Mouse (Mus musculus): ENCODE data around the gene Cdyl. TPM values are rescaled to one million over a fixed set of nuclear protein-coding genes. Genes with fewer than 3 reads are reported as not detected.

The Cdyl gene
- total and polyA plus RNA-seq, 3 experiments, result 36.3 to 104 (median 47.9) TPM

- peaks cover 16% of the 10 kb centered on the region for H3K4me1 ChIP-seq (ENCODE audit: insufficient read depth, low read depth, low read length)
- peaks cover 17% of the 10 kb centered on the region for H3K36me3 ChIP-seq (replicated peaks)
- H3K4me3 ChIP-seq (ENCODE audit: low read depth, low read length), result peak overlapping the region; percentile 76
- H3K9me3 ChIP-seq (replicated peaks), result no peaks in the 10 kb centered on the region
- H3K27me3 ChIP-seq (ENCODE audit: insufficient read depth, low read length), result peaks cover 3% of the 10 kb centered on the region; the same call in 1 of the 2 replicates
- TF ChIP-seq GATA2 (IDR thresholded peaks at IDR 0.05; ENCODE audit: borderline replicate concordance, low read depth, low read length) (no peak), TAL1 (conservative IDR thresholded peaks at IDR 0.05; ENCODE audit: low read depth, low read length) (no peak), CTCF (IDR thresholded peaks at IDR 0.05; ENCODE audit: low read depth, low read length) (no peak), GATA1 (IDR thresholded peaks at IDR 0.05; ENCODE audit: borderline replicate concordance, low read length) (no peak), POLR2AphosphoS5 (IDR thresholded peaks at IDR 0.05; ENCODE audit: insufficient replicate concordance, low read depth, low read length) (no peak)
- DNase-seq (ENCODE audit: low spot score) (peak; percentile 15), ATAC-seq (ENCODE audit: extremely low read depth, insufficient number of reproducible peaks, low FRiP score, poor library complexity, severe bottlenecking) (no peak)
These were observed 245.7 kb downstream of the Cdyl start for GRCm38 (mm10) chr13:35905378-35905777.

GRCm38 (mm10) chr13:35905879-35906481 is 246.3 kb downstream of the Cdyl start, which contains the start of gene Rpp40:
Gene Rpp40 (minus strand): TSS chr13:35906359.
- DNase-seq (ENCODE audit: low spot score), result peak; percentile 95
- H3K27me3 ChIP-seq (ENCODE audit: insufficient read depth, low read length), result peaks cover 3% of the 10 kb centered on the region; the same call in 1 of the 2 replicates
- no peaks in the 10 kb centered on the region for H3K9me3 ChIP-seq (replicated peaks)
- TF ChIP-seq GATA2 (IDR thresholded peaks at IDR 0.05; ENCODE audit: borderline replicate concordance, low read depth, low read length) (no peak), CTCF (IDR thresholded peaks at IDR 0.05; ENCODE audit: low read depth, low read length) (no peak), TAL1 (conservative IDR thresholded peaks at IDR 0.05; ENCODE audit: low read depth, low read length) (no peak)
- ATAC-seq (ENCODE audit: extremely low read depth, insufficient number of reproducible peaks, low FRiP score, poor library complexity, severe bottlenecking), result peak; percentile 97
- H3K4me1 ChIP-seq (ENCODE audit: insufficient read depth, low read depth, low read length), result peaks cover 16% of the 10 kb centered on the region
- H3K4me3 ChIP-seq (ENCODE audit: low read depth, low read length), result peak within 1 kb of the TSS; percentile 76
- peaks cover 13% of the 10 kb centered on the region for H3K36me3 ChIP-seq (replicated peaks)

- peaks cover 2% of the 10 kb centered on the region; the same call in 1 of the 2 replicates for H3K4me1 ChIP-seq (ENCODE audit: insufficient read depth, low read depth, low read length)
- peaks cover 21% of the 10 kb centered on the region; the same call in 1 of the 2 replicates for H3K27me3 ChIP-seq (ENCODE audit: insufficient read depth, low read length)
- H3K9me3 ChIP-seq (replicated peaks), result no peaks in the 10 kb centered on the region
- ATAC-seq (ENCODE audit: extremely low read depth, insufficient number of reproducible peaks, low FRiP score, poor library complexity, severe bottlenecking) (no peak), DNase-seq (ENCODE audit: low spot score) (no peak)
- TF ChIP-seq POLR2AphosphoS5 (IDR thresholded peaks at IDR 0.05; ENCODE audit: insufficient replicate concordance, low read depth, low read length) (no peak), CTCF (IDR thresholded peaks at IDR 0.05; ENCODE audit: low read depth, low read length) (no peak), GATA2 (IDR thresholded peaks at IDR 0.05; ENCODE audit: borderline replicate concordance, low read depth, low read length) (no peak), TAL1 (conservative IDR thresholded peaks at IDR 0.05; ENCODE audit: low read depth, low read length) (no peak), GATA1 (IDR thresholded peaks at IDR 0.05; ENCODE audit: borderline replicate concordance, low read length) (no peak)
- H3K4me3 ChIP-seq (ENCODE audit: low read depth, low read length), result no peak overlapping the region
- H3K36me3 ChIP-seq (replicated peaks), result no peaks in the 10 kb centered on the region
These were observed 251.8 kb downstream of the Cdyl start for GRCm38 (mm10) chr13:35911476-35911875.

Other genes with a start within 250 kb of the Cdyl start
- gene Rpp40, start 246.5 kb downstream of the Cdyl start, total RNA-seq (2014; fragmentation: Nextera tagmentation), result 11.4 and 17.8 TPM in 2 replicates
- 13.6 and 15.3 TPM in 2 replicates for gene Rpp40, start 246.5 kb downstream of the Cdyl start, total RNA-seq (2017)
- 13.2 and 14.3 TPM in 2 replicates for gene Rpp40, start 246.5 kb downstream of the Cdyl start, polyA plus RNA-seq (2012)